Mouse (Mus musculus): ENCODE measurements around the gene Tmem91. TPM values are rescaled to one million over a fixed set of nuclear protein-coding genes. Genes with fewer than 3 reads are reported as not detected.

Gene Tmem91
- polyA plus RNA-seq, 1 experiment, result 0.48 TPM

- 95% methylated on average over 4 of the region's 4 CpGs for WGBS
- no peak for DNase-seq
- H3K27ac ChIP-seq (ENCODE audit: insufficient read depth, low read depth, low read length), result no peak overlapping the region
Measured at GRCm38 (mm10) chr7:25670096-25670495, 4.9 kb downstream of the Tmem91 start.

GRCm38 (mm10) chr7:25669631-25670030, 5.3 kb downstream of the Tmem91 start:
- Histone ChIP-seq H3K27me3 (replicated peaks; ENCODE audit: control insufficient read depth, insufficient read depth, low read length) (no peaks in the 10 kb centered on the region), H3K36me3 (ENCODE audit: control insufficient read depth, insufficient read depth, low read length) (no peaks in the 10 kb centered on the region), H3K27ac (ENCODE audit: insufficient read depth, low read depth, low read length) (no peak overlapping the region), H3K4me3 (ENCODE audit: insufficient read depth, low read depth, low read length) (no peak overlapping the region), H3K4me1 (ENCODE audit: control insufficient read depth, insufficient read depth, low read length) (no peaks in the 10 kb centered on the region)
- DNase-seq, result no peak
- WGBS, result 82% methylated on average over 9 of the region's 9 CpGs
- TF ChIP-seq POLR2A (IDR thresholded peaks at IDR 0.05; ENCODE audit: low read depth, low read length) (no peak), CTCF (conservative IDR thresholded peaks at IDR 0.05; ENCODE audit: insufficient read depth, insufficient read length, low read depth, low read length) (no peak)

More at GRCm38 (mm10) chr7:25670096-25670495, 4.9 kb downstream of the Tmem91 start:
- no peaks in the 10 kb centered on the region for H3K4me1 ChIP-seq (ENCODE audit: control insufficient read depth, insufficient read depth, low read length)
- TF ChIP-seq POLR2A (IDR thresholded peaks at IDR 0.05; ENCODE audit: low read depth, low read length) (no peak), CTCF (conservative IDR thresholded peaks at IDR 0.05; ENCODE audit: insufficient read depth, insufficient read length, low read depth, low read length) (no peak)
- H3K27me3 ChIP-seq (replicated peaks; ENCODE audit: control insufficient read depth, insufficient read depth, low read length), result 0 out of 2 replicates have a peak, but pooled peaks cover 2% of the 10 kb centered on the region
- no peaks in the 10 kb centered on the region for H3K36me3 ChIP-seq (ENCODE audit: control insufficient read depth, insufficient read depth, low read length)
- no peak overlapping the region for H3K4me3 ChIP-seq (ENCODE audit: insufficient read depth, low read depth, low read length)

GRCm38 (mm10) chr7:25669158-25669557, 5.8 kb downstream of the Tmem91 start:
- DNase-seq, result no peak
- 87% methylated on average over 10 of the region's 10 CpGs for WGBS
- Histone ChIP-seq H3K4me1 (ENCODE audit: control insufficient read depth, insufficient read depth, low read length) (no peaks in the 10 kb centered on the region), H3K4me3 (ENCODE audit: insufficient read depth, low read depth, low read length) (no peak overlapping the region), H3K27me3 (replicated peaks; ENCODE audit: control insufficient read depth, insufficient read depth, low read length) (no peaks in the 10 kb centered on the region), H3K27ac (ENCODE audit: insufficient read depth, low read depth, low read length) (no peak overlapping the region), H3K36me3 (ENCODE audit: control insufficient read depth, insufficient read depth, low read length) (no peaks in the 10 kb centered on the region)
- TF ChIP-seq CTCF (conservative IDR thresholded peaks at IDR 0.05; ENCODE audit: insufficient read depth, insufficient read length, low read depth, low read length) (no peak), POLR2A (IDR thresholded peaks at IDR 0.05; ENCODE audit: low read depth, low read length) (no peak)

GRCm38 (mm10) chr7:25666381-25666780, 8.6 kb downstream of the Tmem91 start:
- Histone ChIP-seq H3K4me3 (ENCODE audit: insufficient read depth, low read depth, low read length) (no peak overlapping the region), H3K27me3 (replicated peaks; ENCODE audit: control insufficient read depth, insufficient read depth, low read length) (no peaks in the 10 kb centered on the region), H3K36me3 (ENCODE audit: control insufficient read depth, insufficient read depth, low read length) (no peaks in the 10 kb centered on the region), H3K4me1 (ENCODE audit: control insufficient read depth, insufficient read depth, low read length) (no peaks in the 10 kb centered on the region), H3K27ac (ENCODE audit: insufficient read depth, low read depth, low read length) (no peak overlapping the region)
- TF ChIP-seq POLR2A (IDR thresholded peaks at IDR 0.05; ENCODE audit: low read depth, low read length) (no peak), CTCF (conservative IDR thresholded peaks at IDR 0.05; ENCODE audit: insufficient read depth, insufficient read length, low read depth, low read length) (no peak)
- WGBS, result 97% methylated on average over 8 of the region's 8 CpGs
- no peak for DNase-seq

- H3K4me1 ChIP-seq (ENCODE audit: control insufficient read depth, insufficient read depth, low read length), result peaks cover 21% of the 10 kb centered on the region; the same call in 1 of the 2 replicates
- H3K27me3 ChIP-seq (replicated peaks; ENCODE audit: control insufficient read depth, insufficient read depth, low read length), result no peaks in the 10 kb centered on the region
- peak within 1 kb of the TSS; percentile 98 for H3K27ac ChIP-seq (ENCODE audit: insufficient read depth, low read depth, low read length)
- H3K36me3 ChIP-seq (ENCODE audit: control insufficient read depth, insufficient read depth, low read length), result no peaks in the 10 kb centered on the region
- H3K4me3 ChIP-seq (ENCODE audit: insufficient read depth, low read depth, low read length), result peak within 1 kb of the TSS; percentile 90
- TF ChIP-seq POLR2A (IDR thresholded peaks at IDR 0.05; ENCODE audit: low read depth, low read length) (peak; percentile 73), CTCF (conservative IDR thresholded peaks at IDR 0.05; ENCODE audit: insufficient read depth, insufficient read length, low read depth, low read length) (no peak)
- DNase-seq, result peak; percentile 100
- under 1% methylated on average over 50 of the region's 50 CpGs for WGBS
Measured at GRCm38 (mm10) chr7:25658657-25659472, 16.1 kb downstream of the Tmem91 start, which contains the start of the genes Bckdha and Exosc5. Bckdha (minus strand) TSS chr7:25658981. Exosc5 (plus strand) TSS chr7:25659164.

GRCm38 (mm10) chr7:25657785-25658184, 17.2 kb downstream of the Tmem91 start:
- H3K4me1 ChIP-seq (ENCODE audit: control insufficient read depth, insufficient read depth, low read length), result peaks cover 21% of the 10 kb centered on the region; the same call in 1 of the 2 replicates
- no peaks in the 10 kb centered on the region for H3K27me3 ChIP-seq (replicated peaks; ENCODE audit: control insufficient read depth, insufficient read depth, low read length)
- peak overlapping the region; percentile 53 for H3K4me3 ChIP-seq (ENCODE audit: insufficient read depth, low read depth, low read length)
- no peaks in the 10 kb centered on the region for H3K36me3 ChIP-seq (ENCODE audit: control insufficient read depth, insufficient read depth, low read length)
- peak overlapping the region; percentile 98; the same call in 1 of the 2 replicates for H3K27ac ChIP-seq (ENCODE audit: insufficient read depth, low read depth, low read length)
- TF ChIP-seq POLR2A (IDR thresholded peaks at IDR 0.05; ENCODE audit: low read depth, low read length) (no peak), CTCF (conservative IDR thresholded peaks at IDR 0.05; ENCODE audit: insufficient read depth, insufficient read length, low read depth, low read length) (no peak)
- WGBS, result 19% methylated on average over 10 of the region's 10 CpGs
- peak; percentile 49 for DNase-seq
